Mouse (Mus musculus) embryonic fibroblast, embryonic 13.5 days (primary cell): ENCODE results near the gene BC051142.

Experiments
- CTCF ChIP-seq: IDR thresholded peaks from 2 replicates; pipeline ENCODE4 v1.5.1; 2011; ENCODE audit warnings: mild to moderate bottlenecking, control low read depth, low read length, moderate library complexity, borderline replicate concordance; ENCODE audit not compliant: insufficient read depth
- POLR2A ChIP-seq: IDR thresholded peaks from 2 replicates; pipeline ENCODE4 v1.6.1; 2011; ENCODE audit warnings: low read depth, mild to moderate bottlenecking, control low read depth, low read length, moderate library complexity

DNA sequence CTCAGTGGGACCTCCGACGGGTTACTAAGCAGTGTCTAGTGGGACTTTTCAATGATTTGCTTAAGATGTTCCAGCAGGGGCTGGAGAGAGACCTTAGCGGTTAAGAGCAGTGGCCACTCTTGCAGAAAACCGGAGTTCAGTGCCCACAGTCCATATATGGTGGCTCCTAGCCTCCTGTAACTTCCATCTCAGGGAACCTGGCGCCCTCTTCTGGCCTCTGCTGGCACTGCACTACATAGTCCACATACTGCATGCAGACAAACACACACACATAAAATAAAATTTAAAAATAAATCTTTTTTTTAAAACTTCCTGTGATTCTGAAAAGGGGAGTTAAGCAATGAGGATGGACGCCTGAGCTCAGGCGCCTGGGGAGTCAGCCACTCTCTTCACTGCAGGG is 15.4 kb upstream of the BC051142 start:
- TF ChIP-seq POLR2A = no peak
- no peak for TF ChIP-seq CTCF
